Mouse (Mus musculus): ENCODE data around the gene Fam43b. TPM values are rescaled to one million over a fixed set of nuclear protein-coding genes. Genes with fewer than 3 reads are reported as not detected.

The Fam43b gene
- polyA plus RNA-seq, 1 experiment from 2014 or later: not detected

GRCm38 (mm10) chr4:138347280-138347679, 49.0 kb downstream of the Fam43b start:
- Histone ChIP-seq H3K9ac (ENCODE audit: low read depth, low read length) (no peak overlapping the region), H3K27me3 (ENCODE audit: control insufficient read depth, insufficient read depth, low read length) (no peaks in the 10 kb centered on the region), H3K4me2 (replicated peaks; ENCODE audit: low read depth, low read length) (no peak overlapping the region), H3K4me3 (ENCODE audit: low read length) (no peak overlapping the region), H3K27ac (ENCODE audit: low read depth, low read length) (no peak overlapping the region), H3K36me3 (ENCODE audit: control insufficient read depth, insufficient read depth, low read length) (no peaks in the 10 kb centered on the region), H3K9me3 (ENCODE audit: control insufficient read depth, low read length) (no peaks in the 10 kb centered on the region; the same call in 1 of the 2 replicates), H3K4me1 (ENCODE audit: control insufficient read depth, insufficient read depth, low read length) (peaks cover 7% of the 10 kb centered on the region; the same call in 1 of the 2 replicates)
- ATAC-seq (ENCODE audit: low FRiP score, low TSS enrichment): no peak
- 74% methylated on average over 1 of the region's 1 CpGs for WGBS

- WGBS: 84% methylated on average over 9 of the region's 9 CpGs
- Histone ChIP-seq H3K27ac (ENCODE audit: low read depth, low read length) (no peak overlapping the region), H3K9ac (ENCODE audit: low read depth, low read length) (no peak overlapping the region), H3K36me3 (ENCODE audit: control insufficient read depth, insufficient read depth, low read length) (no peaks in the 10 kb centered on the region), H3K4me2 (replicated peaks; ENCODE audit: low read depth, low read length) (no peak overlapping the region), H3K4me3 (ENCODE audit: low read length) (no peak overlapping the region), H3K9me3 (ENCODE audit: control insufficient read depth, low read length) (no peaks in the 10 kb centered on the region), H3K27me3 (ENCODE audit: control insufficient read depth, insufficient read depth, low read length) (no peaks in the 10 kb centered on the region), H3K4me1 (ENCODE audit: control insufficient read depth, insufficient read depth, low read length) (peaks cover 7% of the 10 kb centered on the region; the same call in 1 of the 2 replicates)
- ATAC-seq (ENCODE audit: low FRiP score, low TSS enrichment): no peak
These were observed 51.3 kb downstream of the Fam43b start for GRCm38 (mm10) chr4:138344891-138345545.

Other genes starting within 250 kb of the Fam43b start
- gene Hp1bp3, start 180.2 kb downstream of the Fam43b start, polyA plus RNA-seq (2014; fragmentation: Nextera tagmentation; extraction: Ambion mirVana): 124 and 176 TPM in 2 replicates
- gene Sh2d5, start 146.1 kb downstream of the Fam43b start, polyA plus RNA-seq (2014; fragmentation: Nextera tagmentation; extraction: Ambion mirVana): 0.47 and 0.60 TPM in 2 replicates
- 0.81 and 0.99 TPM in 2 replicates for gene Kif17, start 146.1 kb downstream of the Fam43b start, polyA plus RNA-seq (2014; fragmentation: Nextera tagmentation; extraction: Ambion mirVana)
- 299 and 332 TPM in 2 replicates for gene Ddost, start 91.8 kb downstream of the Fam43b start, polyA plus RNA-seq (2014; fragmentation: Nextera tagmentation; extraction: Ambion mirVana)
- gene Pink1, start 70.2 kb downstream of the Fam43b start, polyA plus RNA-seq (2014; fragmentation: Nextera tagmentation; extraction: Ambion mirVana): 25.7 and 27.1 TPM in 2 replicates
- gene Cda, start 28.5 kb downstream of the Fam43b start, polyA plus RNA-seq (2014; fragmentation: Nextera tagmentation; extraction: Ambion mirVana): 21.7 TPM in 2 replicates
- 16.7 and 16.9 TPM in 2 replicates for gene Mul1, start 38.1 kb upstream of the Fam43b start, polyA plus RNA-seq (2014; fragmentation: Nextera tagmentation; extraction: Ambion mirVana)
- gene Camk2n1, start 57.8 kb upstream of the Fam43b start, polyA plus RNA-seq (2014; fragmentation: Nextera tagmentation; extraction: Ambion mirVana): 7.4 and 10.1 TPM in 2 replicates
- gene Vwa5b1, start 239.4 kb upstream of the Fam43b start, polyA plus RNA-seq (2014; fragmentation: Nextera tagmentation; extraction: Ambion mirVana): 0.11 and 0.13 TPM in 2 replicates

All from kidney, embryonic 14.5 days (tissue).